Mouse (Mus musculus): ENCODE measurements around the gene Trp53. TPM values are rescaled to one million over a fixed set of nuclear protein-coding genes. Genes with fewer than 3 reads are reported as not detected.

Trp53 gene
- polyA plus RNA-seq, 1 experiment from 2014 or later = 109 TPM

DNA sequence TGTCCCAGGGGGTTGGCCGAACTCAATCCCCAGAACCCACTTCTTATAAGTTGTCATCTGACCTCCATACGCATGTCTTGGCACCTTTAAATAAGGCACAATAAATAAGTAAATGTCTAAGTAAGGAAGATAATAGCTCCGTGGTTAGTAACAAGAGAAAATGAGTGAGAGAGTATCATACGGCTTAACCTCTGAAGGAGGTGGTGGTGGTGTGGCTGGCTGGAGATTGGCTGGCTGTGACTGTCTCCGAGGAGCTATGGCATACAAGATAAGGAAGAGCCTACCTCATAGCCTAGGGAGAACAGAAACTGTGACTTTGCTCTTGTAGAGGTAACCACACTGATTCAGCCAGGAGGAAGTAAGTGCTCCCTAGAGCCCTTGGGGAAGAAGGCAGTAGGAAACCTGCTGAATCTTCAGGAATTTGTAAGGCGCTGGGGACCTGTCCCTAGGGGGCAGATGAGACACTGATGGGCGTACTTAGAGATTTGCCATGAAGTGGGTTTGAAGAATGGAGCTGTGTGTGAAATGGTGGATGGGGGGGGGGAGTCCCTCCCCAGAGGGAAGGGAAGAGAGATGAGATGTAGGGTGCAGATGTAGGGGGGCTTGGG, 5.7 kb downstream of the Trp53 start:
- peaks cover 44% of the 10 kb centered on the region for H3K36me3 ChIP-seq
- WGBS = 80% methylated on average over 7 of the region's 7 CpGs
- H3K4me3 ChIP-seq = no peak overlapping the region
- no peak overlapping the region for H3K27ac ChIP-seq
- no peaks in the 10 kb centered on the region for H3K9me3 ChIP-seq (replicated peaks)
- no peak for ATAC-seq (ENCODE audit: low FRiP score)
- peaks cover 9% of the 10 kb centered on the region for H3K4me1 ChIP-seq
- no peak overlapping the region for H3K9ac ChIP-seq
- H3K4me2 ChIP-seq (replicated peaks) = no peak overlapping the region
- no peaks in the 10 kb centered on the region for H3K27me3 ChIP-seq

- Histone ChIP-seq H3K9me3 (replicated peaks) (no peaks in the 10 kb centered on the region), H3K4me2 (replicated peaks) (no peak overlapping the region), H3K4me1 (no peaks in the 10 kb centered on the region)
These were observed 9.2 kb downstream of the Trp53 start for GRCm38 (mm10) chr11:69589207-69589834.

DNA sequence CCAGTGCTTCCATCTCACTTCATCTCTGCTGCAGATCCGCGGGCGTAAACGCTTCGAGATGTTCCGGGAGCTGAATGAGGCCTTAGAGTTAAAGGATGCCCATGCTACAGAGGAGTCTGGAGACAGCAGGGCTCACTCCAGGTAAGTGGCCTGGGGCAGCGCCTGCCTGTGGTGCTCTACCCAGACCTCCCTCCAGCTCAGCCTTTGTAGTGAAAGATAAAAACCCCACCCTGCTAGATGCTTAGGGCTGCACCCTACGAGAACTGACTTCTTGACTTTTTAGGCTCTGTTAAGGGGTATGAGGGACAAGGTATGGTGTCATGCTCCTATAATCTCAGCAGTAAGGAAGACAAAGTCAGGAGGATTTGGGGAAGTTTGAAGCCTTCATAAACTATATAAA, 10.5 kb downstream of the Trp53 start:
- Histone ChIP-seq H3K4me3 (no peak overlapping the region), H3K4me1 (no peaks in the 10 kb centered on the region), H3K27ac (no peak overlapping the region), H3K36me3 (peaks cover 64% of the 10 kb centered on the region), H3K27me3 (no peaks in the 10 kb centered on the region), H3K9ac (no peak overlapping the region), H3K4me2 (replicated peaks) (no peak overlapping the region), H3K9me3 (replicated peaks) (no peaks in the 10 kb centered on the region)
- WGBS = 97% methylated on average over 8 of the region's 8 CpGs
- ATAC-seq (ENCODE audit: low FRiP score) = no peak

More at GRCm38 (mm10) chr11:69589207-69589834, 9.2 kb downstream of the Trp53 start:
- no peak overlapping the region for H3K4me3 ChIP-seq
- no peaks in the 10 kb centered on the region for H3K27me3 ChIP-seq
- ATAC-seq (ENCODE audit: low FRiP score) = no peak
- WGBS = 93% methylated on average over 22 of the region's 22 CpGs
- H3K36me3 ChIP-seq = peaks cover 64% of the 10 kb centered on the region
- H3K27ac ChIP-seq = no peak overlapping the region
- no peak overlapping the region for H3K9ac ChIP-seq

GRCm38 (mm10) chr11:69591424-69591823, 11.3 kb downstream of the Trp53 start:
- H3K4me2 ChIP-seq (replicated peaks) = no peak overlapping the region
- no peaks in the 10 kb centered on the region for H3K9me3 ChIP-seq (replicated peaks)
- no peak overlapping the region for H3K4me3 ChIP-seq
- H3K36me3 ChIP-seq = peaks cover 64% of the 10 kb centered on the region
- H3K4me1 ChIP-seq = no peaks in the 10 kb centered on the region
- no peaks in the 10 kb centered on the region for H3K27me3 ChIP-seq
- ATAC-seq (ENCODE audit: low FRiP score) = no peak
- WGBS = 86% methylated on average over 3 of the region's 3 CpGs
- no peak overlapping the region for H3K9ac ChIP-seq
- no peak overlapping the region for H3K27ac ChIP-seq

DNA sequence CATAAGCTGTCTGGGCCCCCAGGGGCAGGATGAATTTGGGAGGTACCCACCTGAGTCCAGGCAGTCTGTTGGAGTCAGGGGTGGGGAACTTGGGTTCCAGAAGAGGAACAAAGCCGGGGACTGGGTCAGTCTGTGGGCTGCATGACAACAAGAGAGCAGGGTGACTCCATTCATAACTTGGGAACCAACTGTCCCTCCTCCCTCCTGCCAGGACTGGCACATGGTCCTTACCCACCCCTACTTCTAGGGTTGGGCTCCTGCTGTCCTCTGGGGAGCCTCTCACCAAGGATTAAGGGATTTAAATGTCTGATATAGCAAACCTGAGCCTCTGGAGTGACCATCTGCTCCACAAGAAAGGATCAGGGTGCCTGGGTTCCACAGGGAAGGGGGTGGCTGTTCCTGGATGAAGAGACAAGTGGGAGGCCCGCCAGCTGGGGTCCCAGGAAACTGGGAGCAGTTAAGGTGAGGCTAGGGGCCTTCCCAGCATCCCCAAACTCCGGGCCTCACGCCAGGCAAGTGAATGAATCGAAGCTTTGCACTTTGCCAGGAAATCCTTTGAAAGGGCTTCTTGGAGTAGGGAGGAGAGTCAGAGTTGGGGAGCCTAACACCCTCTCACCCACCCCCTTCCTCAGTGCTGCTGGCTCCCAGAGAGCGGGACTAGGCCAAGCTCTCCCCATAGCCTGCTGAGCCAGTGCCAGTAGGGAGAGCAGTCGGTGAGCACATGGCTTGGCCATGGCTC, 11.9 kb downstream of the Trp53 start:
- Histone ChIP-seq H3K4me1 (no peaks in the 10 kb centered on the region), H3K9ac (no peak overlapping the region), H3K27ac (0 out of 2 replicates have a peak overlapping the region, but pooled peaks have one; percentile 23), H3K4me3 (no peak overlapping the region), H3K27me3 (no peaks in the 10 kb centered on the region), H3K36me3 (peaks cover 58% of the 10 kb centered on the region), H3K9me3 (replicated peaks) (no peaks in the 10 kb centered on the region), H3K4me2 (replicated peaks) (no peak overlapping the region)
- no peak for ATAC-seq (ENCODE audit: low FRiP score)
- WGBS = 85% methylated on average over 7 of the region's 7 CpGs

GRCm38 (mm10) chr11:69592799-69593198, 12.6 kb downstream of the Trp53 start:
- Histone ChIP-seq H3K36me3 (peaks cover 50% of the 10 kb centered on the region), H3K27ac (no peak overlapping the region), H3K9ac (no peak overlapping the region), H3K9me3 (replicated peaks) (no peaks in the 10 kb centered on the region), H3K4me2 (replicated peaks) (no peak overlapping the region), H3K27me3 (no peaks in the 10 kb centered on the region), H3K4me1 (no peaks in the 10 kb centered on the region), H3K4me3 (no peak overlapping the region)
- 87% methylated on average over 4 of the region's 4 CpGs for WGBS
- no peak for ATAC-seq (ENCODE audit: low FRiP score)

GRCm38 (mm10) chr11:69594853-69595252, 14.7 kb downstream of the Trp53 start:
- 95% methylated on average over 6 of the region's 6 CpGs for WGBS
- H3K36me3 ChIP-seq = peaks cover 30% of the 10 kb centered on the region

GRCm38 (mm10) chr11:69599436-69599835, 19.3 kb downstream of the Trp53 start:
- ATAC-seq (ENCODE audit: low FRiP score) = no peak
- H3K36me3 ChIP-seq = no peaks in the 10 kb centered on the region
- H3K4me2 ChIP-seq (replicated peaks) = peak overlapping the region; percentile 7; the same call in 1 of the 2 replicates
- peak overlapping the region; percentile 56; the same call in 1 of the 2 replicates for H3K27ac ChIP-seq
- H3K4me3 ChIP-seq = no peak overlapping the region
- peaks cover 26% of the 10 kb centered on the region for H3K4me1 ChIP-seq
- H3K9ac ChIP-seq = no peak overlapping the region
- WGBS = 8% methylated on average over 9 of the region's 9 CpGs
- no peaks in the 10 kb centered on the region for H3K9me3 ChIP-seq (replicated peaks)
- H3K27me3 ChIP-seq = 0 out of 2 replicates have a peak, but pooled peaks cover 3% of the 10 kb centered on the region

More at GRCm38 (mm10) chr11:69594853-69595252, 14.7 kb downstream of the Trp53 start:
- no peaks in the 10 kb centered on the region for H3K27me3 ChIP-seq
- H3K9me3 ChIP-seq (replicated peaks) = no peaks in the 10 kb centered on the region
- H3K4me1 ChIP-seq = peaks cover 5% of the 10 kb centered on the region
- ATAC-seq (ENCODE audit: low FRiP score) = no peak
- no peak overlapping the region for H3K4me3 ChIP-seq
- no peak overlapping the region for H3K9ac ChIP-seq
- H3K4me2 ChIP-seq (replicated peaks) = no peak overlapping the region
- H3K27ac ChIP-seq = no peak overlapping the region

DNA sequence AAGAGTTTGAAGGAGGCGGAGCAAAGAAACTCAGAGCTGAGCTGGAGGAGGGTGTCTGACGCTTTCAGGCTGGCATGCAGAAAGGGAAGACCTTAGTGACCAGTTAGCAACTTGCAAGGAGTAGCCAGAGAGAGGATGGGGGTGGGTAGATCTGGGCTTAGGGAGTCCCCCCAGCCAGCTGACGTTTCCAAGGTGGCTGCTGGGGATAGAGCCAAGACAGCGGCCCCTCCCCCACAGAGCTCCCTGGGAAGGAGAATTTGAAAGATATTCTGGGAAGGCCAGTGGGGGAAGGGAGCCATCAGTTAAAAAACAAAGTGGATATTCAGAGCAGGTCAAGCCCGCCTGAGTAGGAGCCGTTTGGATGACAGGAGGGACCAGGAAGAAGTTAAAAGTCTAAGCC, 19.9 kb downstream of the Trp53 start:
- 0 out of 2 replicates have a peak, but pooled peaks cover 5% of the 10 kb centered on the region for H3K27me3 ChIP-seq
- H3K9me3 ChIP-seq (replicated peaks) = no peaks in the 10 kb centered on the region
- ATAC-seq (ENCODE audit: low FRiP score) = peak; percentile 58; the same call in 1 of the 2 replicates
- H3K4me1 ChIP-seq = peaks cover 31% of the 10 kb centered on the region
- 10% methylated on average over 6 of the region's 6 CpGs for WGBS
- peak overlapping the region; percentile 56; the same call in 1 of the 2 replicates for H3K27ac ChIP-seq
- H3K9ac ChIP-seq = 0 out of 2 replicates have a peak overlapping the region, but pooled peaks have one; percentile 4
- no peaks in the 10 kb centered on the region for H3K36me3 ChIP-seq
- peak overlapping the region; percentile 7 for H3K4me2 ChIP-seq (replicated peaks)
- H3K4me3 ChIP-seq = no peak overlapping the region

GRCm38 (mm10) chr11:69601768-69602167, 21.6 kb downstream of the Trp53 start:
- WGBS = 89% methylated on average over 3 of the region's 3 CpGs
- Histone ChIP-seq H3K4me1 (peaks cover 35% of the 10 kb centered on the region), H3K9ac (no peak overlapping the region)

GRCm38 (mm10) chr11:69603516-69603915, 23.4 kb downstream of the Trp53 start:
- no peak overlapping the region for H3K27ac ChIP-seq
- peak overlapping the region; percentile 63; the same call in 1 of the 2 replicates for H3K4me3 ChIP-seq
- peaks cover 5% of the 10 kb centered on the region; the same call in 1 of the 2 replicates for H3K27me3 ChIP-seq
- H3K36me3 ChIP-seq = no peaks in the 10 kb centered on the region
- no peaks in the 10 kb centered on the region for H3K9me3 ChIP-seq (replicated peaks)
- 71% methylated on average over 8 of the region's 8 CpGs for WGBS
- no peak for ATAC-seq (ENCODE audit: low FRiP score)
- H3K4me2 ChIP-seq (replicated peaks) = peak overlapping the region; percentile 100; the same call in 1 of the 2 replicates
- peaks cover 35% of the 10 kb centered on the region for H3K4me1 ChIP-seq
- no peak overlapping the region for H3K9ac ChIP-seq

More at GRCm38 (mm10) chr11:69601768-69602167, 21.6 kb downstream of the Trp53 start:
- H3K27ac ChIP-seq = no peak overlapping the region
- no peak overlapping the region for H3K4me3 ChIP-seq
- H3K27me3 ChIP-seq = peaks cover 5% of the 10 kb centered on the region; the same call in 1 of the 2 replicates
- no peak overlapping the region for H3K4me2 ChIP-seq (replicated peaks)
- no peaks in the 10 kb centered on the region for H3K36me3 ChIP-seq
- no peak for ATAC-seq (ENCODE audit: low FRiP score)
- H3K9me3 ChIP-seq (replicated peaks) = no peaks in the 10 kb centered on the region

DNA sequence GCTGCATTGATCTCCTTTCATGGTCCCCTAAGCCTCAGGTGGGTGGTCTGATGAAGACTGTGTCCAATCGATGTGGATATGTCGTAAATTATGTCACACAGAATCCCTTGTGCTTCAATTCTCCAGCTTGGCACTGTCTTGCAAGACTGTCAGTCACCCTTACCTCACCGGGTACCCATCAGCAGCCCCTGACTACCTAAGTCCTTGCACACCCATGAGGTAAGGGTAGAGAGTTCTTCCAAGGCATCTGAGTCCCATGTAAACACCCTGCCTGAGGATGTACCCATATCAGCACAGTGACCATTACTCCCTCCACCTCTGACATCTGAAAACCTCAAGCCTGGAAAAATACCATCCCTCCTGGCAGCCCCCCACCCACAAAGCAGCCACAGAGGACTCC, 24.2 kb downstream of the Trp53 start:
- Histone ChIP-seq H3K36me3 (no peaks in the 10 kb centered on the region), H3K4me3 (peak overlapping the region; percentile 63), H3K27ac (no peak overlapping the region), H3K9ac (peak overlapping the region; percentile 81; the same call in 1 of the 2 replicates), H3K9me3 (replicated peaks) (no peaks in the 10 kb centered on the region), H3K4me1 (peaks cover 35% of the 10 kb centered on the region), H3K4me2 (replicated peaks) (peak overlapping the region; percentile 100), H3K27me3 (peaks cover 5% of the 10 kb centered on the region; the same call in 1 of the 2 replicates)
- WGBS = 61% methylated on average over 3 of the region's 3 CpGs
- ATAC-seq (ENCODE audit: low FRiP score) = 0 out of 2 replicates have a peak, but pooled peaks have one; percentile 18

Data from hindbrain, embryonic 12.5 days (tissue).